Mouse (Mus musculus) heart, adult 2 months (tissue): ENCODE results near the gene Scamp1. TPM values are rescaled to one million over a fixed set of nuclear protein-coding genes. Genes with fewer than 3 reads are reported as not detected.

ENCODE experiments used
- DNase-seq, 2 experiments: peaks; one replicate each; pipeline ENCODE4 v3.0.0; 2021
- H3K27ac ChIP-seq: fragments of 200-600 bp; 2 replicates; pipeline ENCODE4 v1.8.1; 2022
- H3K27me3 ChIP-seq: fragments of 200-500 bp; 2 replicates; pipeline ENCODE4 v1.6.1; 2012; ENCODE audit warnings: mild to moderate bottlenecking, low read length, inconsistent platforms, mixed read lengths; ENCODE audit not compliant: control insufficient read depth, insufficient read depth
- H3K36me3 ChIP-seq: fragments of 200-500 bp; 2 replicates; pipeline ENCODE4 v1.6.1; 2012; ENCODE audit warnings: low read length, inconsistent platforms; ENCODE audit not compliant: control insufficient read depth, insufficient read depth
- H3K4me1 ChIP-seq: fragments of 200-500 bp; 2 replicates; pipeline ENCODE4 v1.6.1; 2011; ENCODE audit warnings: low read length; ENCODE audit not compliant: control insufficient read depth, insufficient read depth
- H3K4me3 ChIP-seq: fragments of 200-600 bp; 2 replicates; pipeline ENCODE4 v1.8.1; 2022
- H3K79me2 ChIP-seq: fragments of 200-500 bp; replicated peaks from 2 replicates; pipeline ENCODE4 v1.6.1; 2012; ENCODE audit warnings: mild to moderate bottlenecking, inconsistent platforms, low read length, moderate library complexity, mixed read lengths; ENCODE audit not compliant: control insufficient read depth, insufficient read depth
- H3K9ac ChIP-seq: fragments of 200-500 bp; 2 replicates; pipeline ENCODE4 v1.6.1; 2012; ENCODE audit warnings: low read depth, mild to moderate bottlenecking, control low read depth, inconsistent platforms, low read length, mixed read lengths
- CTCF ChIP-seq: fragments of 200-600 bp; IDR thresholded peaks from 2 replicates; pipeline ENCODE4 v1.8.1; 2022; ENCODE audit warnings: antibody characterized with exemption, mild to moderate bottlenecking, moderate library complexity
- EP300 ChIP-seq: fragments of 200-500 bp; IDR thresholded peaks from 2 replicates; pipeline ENCODE4 v1.6.1; 2011; ENCODE audit warnings: low read depth, low read length, control low read depth; ENCODE audit not compliant: insufficient read depth
- POLR2A ChIP-seq: fragments of 200-500 bp; IDR thresholded peaks from 2 replicates; pipeline ENCODE4 v1.6.1; 2011; ENCODE audit warnings: mild to moderate bottlenecking, low read depth, low read length, control low read depth; ENCODE audit not compliant: insufficient read depth
- WGBS: fragments of 180-500 bp; shearing (Covaris S2); methylation state at CpG from one replicate; pipeline ENCODE4 v1.1.7; 2018; 5-methylcytosine and 5-hydroxymethylcytosine counted together
- intact Hi-C: fragments of 180-260 bp; cut with DNase I; formaldehyde crosslinking; loops from one replicate; pipeline ENCODE4 v1.15.1; 2025
- polyA plus RNA-seq: library from polyadenylated mRNA; depleted of rRNA; stranded (reverse); fragments of >200 nt; gene quantifications from 2 replicates; pipeline ENCODE4 v1.2.3, GENCODE M21; 2012; rRNA removed
- total RNA-seq, 2 experiments: library from RNA; stranded (reverse); gene quantifications; 2 replicates each; pipeline ENCODE4 v1.2.3; 2021

Gene Scamp1
- total and polyA plus RNA-seq, 3 experiments: 12.5 to 33.3 (median 32.3) TPM

DNA sequence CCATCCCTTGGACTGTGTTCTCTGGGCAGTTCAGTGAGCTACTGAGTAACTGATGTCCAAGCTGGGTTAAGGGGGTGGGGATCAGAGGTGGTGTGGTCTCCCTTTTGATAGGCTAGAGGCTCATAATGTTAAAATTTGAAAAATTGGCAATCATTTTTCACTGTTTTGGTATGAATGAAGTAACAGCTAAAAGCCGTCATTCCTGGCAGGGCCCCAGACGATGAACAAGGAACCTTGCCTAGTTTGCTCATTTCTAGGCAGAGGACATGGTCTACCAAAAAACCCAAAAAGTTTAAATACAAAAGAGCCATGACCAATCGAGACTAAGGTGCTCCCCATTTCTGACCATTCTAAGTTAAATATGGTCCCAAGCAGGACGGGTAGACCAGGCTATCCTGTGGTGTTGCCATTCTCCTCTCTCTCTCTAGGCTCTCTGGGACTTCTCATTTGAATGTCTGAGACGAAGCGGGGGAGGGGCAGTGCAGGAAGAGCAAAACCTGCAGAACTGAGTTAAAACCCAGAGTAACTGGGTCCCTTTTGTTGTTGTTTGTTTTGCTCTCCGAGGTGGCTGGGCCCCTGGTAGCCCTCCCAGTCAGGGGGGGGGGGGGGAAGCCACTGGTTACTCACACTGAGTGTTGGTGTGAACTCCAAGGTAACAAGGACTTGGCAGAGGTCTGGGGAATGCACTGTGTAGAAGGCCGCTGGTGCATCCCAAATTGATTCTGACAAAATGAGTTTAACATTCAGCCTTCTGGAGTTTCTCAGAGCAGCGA is 129.8 kb downstream of the Scamp1 start:
- Histone ChIP-seq H3K36me3 (0 out of 2 replicates have a peak, but pooled peaks cover 3% of the 10 kb centered on the region), H3K27ac (no peak overlapping the region), H3K27me3 (no peaks in the 10 kb centered on the region), H3K4me1 (peaks cover 11% of the 10 kb centered on the region), H3K4me3 (no peak overlapping the region), H3K79me2 (no peaks in the 10 kb centered on the region), H3K9ac (no peak overlapping the region)
- no peak for TF ChIP-seq EP300
- no peak for TF ChIP-seq CTCF
- TF ChIP-seq POLR2A: no peak
- 72% methylated on average over 9 of the region's 9 CpGs for WGBS
- no peak for DNase-seq
- intact Hi-C loops: no loop called here

DNA sequence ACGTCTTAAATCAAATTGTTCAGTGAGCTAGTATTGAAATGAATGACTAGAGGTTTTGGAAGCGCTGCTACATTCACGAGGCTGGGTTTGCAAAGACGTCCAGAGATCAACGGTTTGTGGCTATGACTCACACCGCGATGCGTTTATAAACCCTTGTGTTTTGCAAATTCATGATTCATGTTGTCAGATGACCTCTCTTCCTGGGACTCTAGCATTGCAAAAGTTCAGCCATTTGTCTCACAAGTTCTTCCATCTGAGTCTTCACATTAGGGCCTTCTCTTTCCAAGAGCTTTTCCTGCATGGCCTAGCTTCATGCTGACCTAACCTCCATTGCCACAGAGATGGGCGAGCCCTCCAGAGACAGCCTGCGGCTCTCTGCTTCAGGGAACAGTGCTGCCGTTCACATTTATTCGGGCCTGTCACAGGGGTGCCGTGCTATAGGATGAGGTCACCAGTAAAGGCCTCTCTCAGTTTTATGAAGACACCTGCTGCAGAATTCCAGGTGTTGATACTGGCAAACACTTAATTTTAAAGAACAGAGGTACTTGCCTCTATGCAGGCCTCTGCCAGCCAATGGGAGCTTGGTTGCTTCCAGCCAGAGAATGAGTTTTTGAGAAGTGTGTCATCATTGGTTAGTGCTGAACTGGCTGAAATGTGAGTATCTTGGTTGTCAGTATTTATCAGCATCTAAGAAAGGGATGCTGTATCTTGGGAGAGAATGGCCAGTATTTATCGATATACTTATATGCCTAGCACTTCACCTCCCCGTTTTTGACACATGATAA is 131.0 kb downstream of the Scamp1 start:
- Histone ChIP-seq H3K27me3 (no peaks in the 10 kb centered on the region), H3K9ac (no peak overlapping the region), H3K4me3 (no peak overlapping the region), H3K79me2 (no peaks in the 10 kb centered on the region), H3K4me1 (peaks cover 9% of the 10 kb centered on the region), H3K36me3 (0 out of 2 replicates have a peak, but pooled peaks cover 3% of the 10 kb centered on the region), H3K27ac (no peak overlapping the region)
- WGBS: 84% methylated on average over 15 of the region's 15 CpGs
- no peak for DNase-seq
- intact Hi-C loops: no loop called here
- TF ChIP-seq CTCF (no peak), EP300 (no peak), POLR2A (no peak)

DNA sequence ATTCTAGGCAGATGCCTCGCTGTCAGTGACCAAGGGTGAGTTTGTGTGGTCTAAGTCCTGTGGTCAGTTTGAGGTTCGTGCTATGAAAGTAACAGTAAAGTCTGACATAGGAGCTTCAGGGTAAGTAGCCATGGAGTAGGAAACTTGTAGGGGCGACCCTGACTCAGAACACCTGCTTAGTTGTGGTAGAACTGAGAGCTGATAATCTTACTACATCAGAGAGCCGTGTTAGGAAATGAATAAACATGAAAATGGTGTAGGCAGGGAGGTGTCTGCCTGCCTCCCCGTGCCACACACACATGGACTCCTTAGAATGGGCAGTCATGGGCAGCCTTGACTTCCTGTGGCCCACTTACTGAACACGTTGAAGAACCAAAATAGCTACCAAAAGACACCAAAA is 132.0 kb downstream of the Scamp1 start:
- intact Hi-C loops: no loop called here
- DNase-seq: no peak
- no peaks in the 10 kb centered on the region for H3K27me3 ChIP-seq
- H3K27ac ChIP-seq: no peak overlapping the region
- no peaks in the 10 kb centered on the region for H3K79me2 ChIP-seq
- 76% methylated on average over 6 of the region's 6 CpGs for WGBS
- H3K4me1 ChIP-seq: peaks cover 2% of the 10 kb centered on the region
- TF ChIP-seq EP300: no peak
- TF ChIP-seq CTCF: no peak
- no peak for TF ChIP-seq POLR2A
- H3K4me3 ChIP-seq: no peak overlapping the region
- H3K9ac ChIP-seq: no peak overlapping the region
- H3K36me3 ChIP-seq: 0 out of 2 replicates have a peak, but pooled peaks cover under 1% of the 10 kb centered on the region

DNA sequence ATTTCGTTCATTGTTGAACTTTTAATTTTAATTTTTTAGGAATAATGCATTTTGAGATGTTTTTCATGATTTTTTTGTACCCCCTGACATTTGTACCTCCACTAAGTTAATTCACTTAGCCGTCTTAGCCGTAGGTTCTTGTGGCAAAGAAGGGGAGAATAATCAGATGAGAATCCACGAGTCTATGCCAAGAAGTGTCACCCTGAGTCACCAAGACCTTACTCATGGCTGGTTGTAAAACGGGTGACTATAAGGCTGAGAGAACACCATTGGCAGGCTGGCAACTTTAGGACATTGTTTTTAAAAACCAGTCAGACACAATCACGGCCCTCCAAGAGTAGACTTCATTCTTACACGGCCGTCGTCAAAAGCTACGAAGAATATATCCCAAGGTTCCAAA is 132.8 kb downstream of the Scamp1 start:
- Histone ChIP-seq H3K4me3 (no peak overlapping the region), H3K27ac (no peak overlapping the region), H3K4me1 (peaks cover 2% of the 10 kb centered on the region), H3K79me2 (no peaks in the 10 kb centered on the region), H3K9ac (no peak overlapping the region), H3K36me3 (no peaks in the 10 kb centered on the region), H3K27me3 (no peaks in the 10 kb centered on the region)
- intact Hi-C loops: no loop called here
- no peak for TF ChIP-seq EP300
- no peak for TF ChIP-seq POLR2A
- no peak for TF ChIP-seq CTCF
- no peak for DNase-seq
- WGBS: 94% methylated on average over 10 of the region's 10 CpGs

Other genes starting within 250 kb of the Scamp1 start
- gene Lhfpl2, start 228.1 kb downstream of the Scamp1 start, total RNA-seq: 1 to 10 TPM; 2.8 to 4.0 TPM
- 3.5 and 9.6 TPM in 2 replicates for gene Lhfpl2, start 228.1 kb downstream of the Scamp1 start, polyA plus RNA-seq
- 10 to 100 TPM; 23.4 to 27.5 TPM for gene Ap3b1, start 73.1 kb upstream of the Scamp1 start, total RNA-seq
- gene Ap3b1, start 73.1 kb upstream of the Scamp1 start, polyA plus RNA-seq: 16.6 and 27.9 TPM in 2 replicates